Mouse (Mus musculus) hematopoietic stem cell, adult 5-6 weeks (primary cell): ENCODE data around the gene Glipr2. TPM values are rescaled to one million over a fixed set of nuclear protein-coding genes. Genes with fewer than 3 reads are reported as not detected.

ENCODE experiments used
- ATAC-seq, 2 experiments: fragments of 125-278 bp in 1 of 2; replicated peaks in 1 of 2; 2 replicates each; pipeline ENCODE4 v1.8.0; 2016 to 2017; ENCODE audit warnings: inconsistent platforms in 2 of 2, mild to moderate bottlenecking in 2 of 2, moderate number of reproducible peaks in 2 of 2, low read depth in 1 of 2, moderate TSS enrichment in 1 of 2; ENCODE audit not compliant: low FRiP score in 2 of 2, poor library complexity in 2 of 2, severe bottlenecking in 2 of 2, insufficient read depth in 1 of 2, low TSS enrichment in 1 of 2
- total RNA-seq: library from RNA; stranded (forward); fragments of 172-1452, 232-1000 nt; gene quantifications from 2 replicates; pipeline ENCODE4 v1.2.3, GENCODE M21; 2017

The Glipr2 gene
- total RNA-seq, 1 experiment from 2014 or later: 40.2 TPM

DNA sequence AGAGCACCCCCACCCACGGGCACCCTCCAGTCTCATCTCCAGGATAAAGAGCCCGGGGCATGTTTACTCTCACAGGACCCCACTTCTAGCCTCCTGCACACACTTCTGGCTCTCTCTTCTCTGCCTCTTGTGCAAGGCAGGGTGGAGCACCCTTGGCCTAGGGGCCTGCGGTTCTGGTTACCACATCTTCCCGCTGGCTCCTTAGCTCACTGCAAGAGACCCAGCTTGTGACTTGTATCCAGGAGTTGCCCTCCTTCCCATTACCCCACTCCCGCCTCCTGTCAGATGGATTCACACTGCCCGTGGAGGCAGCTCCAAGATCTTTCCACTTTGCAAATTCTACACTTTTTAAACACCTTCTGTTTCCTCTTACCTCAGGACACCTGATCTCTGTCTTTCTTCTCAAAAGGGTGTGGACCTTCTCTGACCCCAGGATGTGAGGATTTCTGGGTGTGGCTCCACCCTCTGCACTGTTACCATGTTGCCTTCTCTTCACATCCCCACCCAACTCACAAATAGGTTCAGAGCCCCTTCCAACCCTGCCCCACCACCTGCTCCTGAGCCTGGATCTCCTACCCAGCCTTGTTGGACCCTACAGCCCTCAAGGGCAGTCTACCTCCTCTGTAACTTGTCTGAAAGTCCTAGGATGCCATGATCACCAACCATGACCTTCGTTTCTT lies 8.8 kb downstream of the Glipr2 start:
- peak; percentile 39 to 56; a peak in 2 of 4 replicates for ATAC-seq

DNA sequence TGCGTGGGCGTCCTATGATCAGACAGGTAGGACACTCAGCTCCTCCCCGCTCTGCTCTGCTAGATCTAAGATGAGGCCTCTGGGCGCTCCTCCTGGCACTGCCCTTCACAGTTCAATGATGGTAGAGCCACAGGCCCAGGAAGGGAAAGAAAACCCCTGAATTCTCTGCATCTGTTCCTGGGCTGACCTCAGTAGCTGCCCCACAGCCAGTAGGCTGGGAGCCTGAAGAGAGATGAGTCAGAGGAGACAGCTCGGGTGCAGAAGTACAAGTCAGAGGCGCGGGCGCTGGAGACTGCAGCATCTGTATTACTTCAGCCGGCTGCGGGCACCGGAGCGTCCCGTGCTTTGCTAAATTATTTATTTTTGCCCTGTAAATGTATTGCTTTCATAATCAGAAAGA lies 11.4 kb downstream of the Glipr2 start:
- ATAC-seq: no peak

DNA sequence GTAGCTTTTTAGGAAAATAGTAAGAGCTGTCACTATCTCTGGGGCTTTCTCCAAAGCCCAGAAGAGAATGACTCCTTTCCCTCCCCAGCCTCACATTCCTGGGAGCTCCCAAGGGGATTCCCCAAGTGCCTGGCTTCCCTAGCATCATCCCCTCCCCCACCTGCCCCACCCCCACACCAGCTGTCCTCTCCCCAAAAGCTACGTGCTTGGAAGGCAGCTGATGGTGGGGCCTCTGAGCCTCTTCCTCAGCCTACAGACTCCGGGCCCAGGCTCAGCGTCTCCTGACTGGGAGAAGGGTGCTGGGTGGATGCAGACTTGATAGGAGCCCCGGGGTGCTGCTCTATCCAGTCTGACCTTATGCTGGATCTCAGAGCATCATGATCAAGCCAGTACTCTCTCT lies 12.2 kb downstream of the Glipr2 start:
- ATAC-seq: no peak

DNA sequence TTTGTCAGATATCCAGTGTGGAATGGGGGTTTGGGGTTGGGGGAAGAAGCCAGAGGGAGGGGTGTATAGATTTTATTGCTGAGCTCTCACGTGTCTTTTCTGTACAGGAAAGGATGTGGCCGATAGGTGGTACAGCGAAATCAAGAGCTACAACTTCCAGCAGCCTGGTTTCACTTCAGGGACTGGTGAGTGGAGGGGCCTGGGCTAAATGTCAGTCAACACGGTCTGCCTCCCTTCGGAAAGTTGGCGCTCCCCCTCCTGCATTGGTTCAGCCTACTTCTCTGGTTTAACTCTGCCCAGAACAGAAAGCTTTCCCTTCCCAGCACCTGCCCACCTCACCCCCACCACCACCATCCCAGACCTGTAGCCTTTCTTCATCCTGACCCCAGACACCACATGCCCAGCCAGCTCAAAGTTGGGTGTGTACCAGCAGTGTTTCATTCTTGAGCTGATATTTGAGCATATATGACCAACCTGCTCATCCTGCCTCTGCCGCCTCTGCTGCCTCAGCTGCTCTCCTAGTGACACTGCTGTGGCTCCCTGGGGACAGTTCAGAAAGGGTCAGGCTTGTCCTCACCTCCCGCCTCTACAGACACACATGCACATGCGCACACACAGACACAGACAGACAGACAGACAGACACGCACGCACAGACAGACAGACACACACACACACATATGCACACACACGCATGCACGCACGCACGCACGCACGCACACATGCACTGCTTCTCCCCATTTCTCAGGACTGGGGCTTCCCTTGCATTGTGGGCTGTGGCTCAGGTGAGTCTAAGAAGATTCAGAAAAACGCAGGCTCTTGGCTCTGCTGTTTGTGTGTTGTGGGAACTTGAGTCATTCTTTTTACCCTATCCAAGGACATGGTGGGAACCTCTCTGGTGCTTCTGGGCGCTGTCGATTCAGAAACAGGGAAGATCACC lies 13.5 kb downstream of the Glipr2 start:
- no peak for ATAC-seq

DNA sequence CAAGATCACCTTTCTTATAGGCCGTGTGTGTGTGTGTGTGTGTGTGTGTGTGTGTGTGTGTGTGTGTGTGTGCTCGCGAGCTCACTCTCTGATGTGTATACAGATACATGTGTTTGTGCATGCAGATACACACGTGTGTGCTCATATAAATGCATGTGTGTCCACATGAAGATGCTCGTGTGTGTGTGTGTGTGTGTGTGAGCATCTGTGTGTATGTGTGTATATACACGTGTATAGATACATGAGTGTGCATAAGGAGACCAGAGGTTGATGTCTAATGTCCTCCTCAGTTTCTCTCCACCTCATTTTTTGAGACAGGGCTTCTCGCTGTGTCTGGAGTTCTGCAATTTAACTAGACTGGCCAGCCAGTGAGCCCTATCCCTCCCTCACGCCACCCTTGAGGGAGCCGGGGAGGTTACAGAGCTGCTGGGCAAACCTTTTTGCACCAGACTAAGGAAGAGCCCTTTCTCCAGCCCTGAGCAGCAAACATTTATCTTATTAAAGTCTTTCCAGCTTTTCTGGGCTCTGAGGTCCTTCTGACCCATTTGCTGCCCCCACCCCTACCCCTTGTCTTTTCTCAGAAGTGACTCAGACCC lies 14.4 kb downstream of the Glipr2 start:
- ATAC-seq: 0 out of 4 replicates have a peak, but pooled peaks of 1 of the 2 experiments have one; percentile 1

DNA sequence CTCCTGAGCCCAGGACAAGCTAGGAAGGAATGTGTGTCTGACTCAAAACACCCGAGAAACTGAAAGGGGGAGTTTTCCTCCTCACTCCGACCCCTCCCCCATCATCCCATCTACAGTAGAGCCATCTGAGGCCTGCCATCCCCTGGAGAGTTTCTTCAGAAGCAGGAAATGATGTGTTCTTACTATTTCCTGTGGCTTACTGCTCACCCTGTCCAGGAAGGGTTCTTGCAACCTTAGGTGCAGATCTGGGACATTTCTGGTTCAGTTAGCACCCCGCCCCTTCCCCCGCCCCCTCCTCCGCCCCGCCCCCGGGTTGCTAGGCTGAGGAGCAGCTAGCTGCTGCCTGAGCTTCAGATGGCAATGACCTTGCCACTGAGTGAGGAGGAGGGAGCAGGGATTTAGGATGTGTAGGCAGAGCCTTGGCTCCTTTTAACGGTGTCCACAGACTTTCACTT lies 15.0 kb downstream of the Glipr2 start:
- ATAC-seq: peak; percentile 80 to 91

DNA sequence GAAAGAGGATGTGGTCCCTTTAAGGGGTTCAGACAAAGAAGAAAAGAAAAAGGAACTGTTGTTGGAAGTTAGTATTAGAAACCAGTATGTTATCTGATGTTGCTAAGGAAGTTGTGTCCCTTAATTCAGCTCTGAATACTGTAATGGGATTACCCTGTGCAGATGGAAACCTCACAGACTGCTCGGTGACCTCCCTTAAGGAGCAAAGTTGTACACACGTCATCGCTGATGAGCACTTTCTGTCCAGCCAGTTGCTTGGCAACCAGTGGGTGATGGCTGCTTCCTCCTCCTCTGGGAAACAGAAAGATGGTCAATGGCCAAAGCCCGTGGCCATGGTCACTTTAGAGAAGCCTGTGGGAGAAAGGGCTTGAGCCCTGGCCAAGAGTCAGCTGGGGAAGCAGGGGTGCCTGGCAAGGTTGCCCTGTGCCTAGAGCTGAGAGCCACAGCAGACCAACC lies 16.4 kb downstream of the Glipr2 start:
- ATAC-seq: peak; percentile 75 to 80

DNA sequence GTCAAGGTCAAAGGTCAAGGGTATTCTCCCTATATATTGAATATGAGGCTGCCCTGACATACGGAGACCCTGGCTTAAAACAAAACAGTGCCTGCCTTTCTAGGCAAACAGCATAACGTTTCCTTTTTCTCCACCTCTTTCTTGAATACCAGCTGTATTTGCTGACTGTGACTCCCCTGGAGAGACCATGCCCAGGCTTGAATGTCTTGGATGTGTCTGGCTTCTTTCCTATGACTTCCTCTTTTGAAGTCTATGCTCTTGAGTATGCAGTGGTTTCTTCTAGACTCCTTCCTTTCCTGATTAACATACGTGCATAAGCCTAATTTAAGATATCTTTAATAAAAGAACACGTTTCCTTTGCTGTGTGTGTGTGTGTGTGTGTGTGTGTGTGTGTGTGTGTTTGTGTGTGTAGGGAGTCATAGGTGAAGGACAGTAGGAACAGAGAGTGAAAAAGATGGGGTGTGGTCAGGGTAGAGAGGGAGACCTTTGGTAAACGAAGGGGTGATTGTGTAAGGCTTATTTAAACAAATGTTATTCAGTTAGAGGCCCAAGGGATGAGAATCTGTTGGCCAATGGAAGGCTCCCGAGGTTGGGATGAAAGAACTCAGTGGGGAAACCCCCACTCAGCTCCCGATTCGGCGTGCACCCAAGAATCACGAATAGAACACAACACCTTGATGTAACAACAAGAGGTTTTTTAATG lies 17.9 kb downstream of the Glipr2 start:
- peak in 1 of 2 experiments; percentile 43; a peak in 1 of 4 replicates for ATAC-seq

DNA sequence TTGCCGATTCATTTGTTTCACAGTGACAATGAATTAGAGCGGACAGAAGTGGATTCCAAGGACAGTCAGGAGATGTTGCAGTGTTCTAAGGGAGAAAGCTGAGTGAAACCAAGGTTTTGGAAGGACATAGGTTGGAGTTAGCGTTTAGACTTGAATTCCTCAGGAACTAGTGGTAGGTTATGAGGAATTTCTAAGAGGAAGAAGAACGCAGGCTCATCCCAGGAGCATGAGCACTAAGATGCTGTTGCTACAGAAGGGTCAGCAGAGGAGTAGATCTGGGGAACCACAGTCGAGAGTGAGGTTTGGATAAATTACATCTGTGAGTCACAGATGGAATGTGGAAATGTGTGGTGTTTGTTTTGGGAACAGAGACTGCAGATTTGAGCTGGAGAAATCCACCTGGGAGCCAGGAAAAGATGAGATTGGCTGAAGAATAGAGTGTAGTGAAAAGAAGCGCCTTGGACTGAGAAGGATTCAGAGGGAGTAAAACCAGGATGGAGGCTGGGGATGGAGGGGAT lies 19.1 kb downstream of the Glipr2 start:
- ATAC-seq: no peak

DNA sequence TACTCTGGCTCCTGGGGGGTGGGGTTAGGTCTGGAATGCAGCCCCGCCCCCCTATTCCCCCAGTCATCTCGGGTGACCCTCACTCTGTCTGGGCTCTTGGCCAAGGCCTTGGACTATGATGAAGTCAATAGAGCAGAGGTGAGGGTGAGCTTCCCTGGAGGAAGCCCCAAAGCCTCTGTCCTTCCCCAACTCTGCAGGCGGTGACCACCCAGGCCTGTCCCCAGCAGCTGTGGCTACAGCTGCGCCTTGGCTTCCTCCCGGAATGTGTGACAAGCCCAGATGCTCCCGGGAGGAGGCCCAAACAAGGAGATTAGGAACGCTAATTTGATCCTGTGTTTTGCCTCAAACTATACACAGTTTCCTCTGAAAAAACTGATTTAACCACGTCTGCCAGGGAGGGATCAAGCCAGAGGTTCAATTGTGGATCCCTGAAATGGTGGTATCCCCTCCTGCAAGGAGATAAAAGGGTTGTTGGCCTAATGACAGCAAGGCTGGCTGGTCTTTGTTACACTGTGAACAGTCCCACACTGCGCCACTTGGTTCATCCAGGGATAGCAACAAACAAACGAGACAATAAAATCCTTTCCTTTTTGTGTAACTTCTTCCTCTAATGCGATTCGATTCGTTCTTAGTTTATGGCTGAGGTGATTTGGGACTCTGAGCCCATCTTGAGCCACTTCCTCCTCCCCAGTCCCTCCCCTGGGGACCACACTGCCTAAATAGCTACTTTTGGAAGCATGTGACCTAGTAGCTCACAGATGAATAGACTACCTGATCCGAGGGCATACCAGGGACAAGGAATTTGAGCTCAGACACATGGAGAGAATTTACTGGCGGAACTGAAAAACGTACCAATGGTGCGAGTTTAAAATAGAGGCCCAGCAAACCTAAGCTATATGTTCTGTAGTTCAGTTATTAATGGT lies 21.6 kb downstream of the Glipr2 start:
- no peak for ATAC-seq

DNA sequence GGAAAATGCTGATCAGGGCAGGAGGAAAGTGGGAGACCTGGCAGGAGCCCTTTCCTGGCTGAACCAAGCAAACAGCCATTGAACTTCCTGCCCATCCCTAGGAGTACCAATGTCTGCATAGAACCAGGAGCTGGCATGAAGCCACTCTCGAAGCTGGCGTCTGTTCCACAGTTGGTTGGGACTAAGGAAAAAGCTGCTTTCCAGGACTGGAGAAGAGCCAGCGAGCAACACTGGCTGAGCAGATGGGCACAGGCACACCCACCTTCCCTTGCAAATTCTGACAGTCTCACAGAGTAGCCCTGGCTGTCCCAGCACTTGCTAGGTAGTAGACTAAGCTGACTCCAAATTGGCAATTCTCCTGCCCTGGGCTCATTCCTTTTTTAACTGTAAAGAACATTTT lies 22.5 kb downstream of the Glipr2 start:
- ATAC-seq: no peak

DNA sequence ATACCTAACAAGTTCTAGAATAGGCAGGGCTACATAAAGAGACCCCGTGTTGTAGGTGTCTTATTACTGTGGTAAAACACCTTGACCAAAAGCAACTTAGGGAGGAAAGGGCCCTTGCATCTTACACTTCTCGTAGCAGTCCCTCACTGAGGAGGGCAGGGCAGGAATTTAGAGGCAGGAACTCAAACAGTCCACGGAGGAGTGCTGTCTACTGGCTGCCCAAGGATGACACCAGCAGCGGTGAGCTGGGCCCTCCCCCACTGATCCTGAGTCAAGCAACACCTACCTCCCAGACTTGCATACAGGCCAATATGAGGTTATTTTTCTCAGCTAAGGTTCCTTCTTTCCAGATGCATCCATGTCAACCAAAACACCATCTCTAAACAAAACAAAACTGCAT lies 23.0 kb downstream of the Glipr2 start:
- ATAC-seq: no peak

DNA sequence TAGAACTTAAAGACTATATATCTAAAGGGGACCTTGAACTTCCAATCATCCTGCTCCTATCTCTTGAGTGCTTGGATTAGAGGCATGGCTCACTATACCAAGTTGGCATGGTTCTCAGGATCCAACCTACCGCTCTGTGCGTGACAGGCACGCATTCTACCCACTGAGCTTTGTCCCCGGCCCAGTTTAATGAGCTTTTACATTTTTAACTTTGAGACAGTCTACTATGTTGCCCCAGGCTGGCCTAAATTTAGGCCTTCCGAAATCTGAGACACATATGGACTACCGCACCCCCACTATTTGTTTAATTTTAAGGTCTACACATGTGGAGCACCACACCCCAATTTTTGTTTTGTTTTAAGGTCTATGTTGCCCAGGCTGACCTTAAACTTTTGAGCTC lies 23.6 kb downstream of the Glipr2 start:
- ATAC-seq: no peak

DNA sequence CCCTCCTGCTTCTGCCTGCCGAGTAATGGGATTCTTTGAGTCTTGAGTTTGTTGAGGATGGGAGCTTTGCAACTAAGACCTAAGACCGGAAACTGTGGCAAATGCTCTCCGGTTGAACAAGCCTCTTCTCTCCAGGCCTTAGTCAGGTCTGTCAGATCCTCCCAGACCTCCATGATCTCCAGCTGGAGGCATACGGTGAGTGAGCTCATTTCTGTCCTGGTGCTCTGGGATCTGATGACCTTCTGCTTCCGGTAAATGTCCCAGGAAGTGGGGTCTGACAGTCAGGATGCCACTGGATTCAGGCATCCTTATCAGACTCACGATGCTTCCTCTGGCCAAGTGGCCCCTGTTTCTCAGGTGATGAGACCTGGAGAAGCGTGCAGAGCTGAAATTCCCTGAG lies 24.1 kb downstream of the Glipr2 start:
- ATAC-seq: no peak

DNA sequence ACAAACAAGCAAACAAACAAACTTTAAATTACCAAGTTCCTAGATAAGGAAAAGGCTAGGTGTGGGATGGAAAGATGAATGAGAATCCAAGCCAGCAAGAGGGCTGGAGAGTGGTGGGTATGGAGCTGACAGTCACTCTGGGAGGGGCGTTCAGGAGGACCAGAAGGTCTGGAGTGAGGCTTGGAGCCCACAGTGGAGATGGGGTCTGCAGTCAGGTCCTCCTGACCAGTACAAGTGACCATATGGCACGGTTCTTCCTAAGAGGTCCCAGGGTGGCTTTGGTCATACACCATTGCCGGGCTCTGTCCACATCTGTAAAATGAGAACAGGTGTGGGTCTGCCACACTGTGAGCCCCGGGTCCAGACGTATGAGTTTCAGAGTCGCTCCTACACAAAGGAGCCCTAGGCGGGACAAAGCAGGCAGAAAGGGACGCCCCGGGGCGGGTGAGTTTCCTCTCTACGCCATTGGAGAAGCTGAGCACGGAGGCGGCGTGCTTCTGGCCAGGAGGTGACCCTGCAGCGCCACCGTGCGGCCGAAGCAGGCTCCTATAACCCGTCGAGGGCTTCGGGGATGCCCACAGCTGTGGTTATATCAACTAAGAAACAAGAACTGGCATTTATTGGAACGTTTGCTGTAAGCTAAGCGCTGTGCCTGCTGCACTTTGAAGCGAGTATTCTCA lies 25.0 kb downstream of the Glipr2 start:
- ATAC-seq: peak; percentile 93 to 97

DNA sequence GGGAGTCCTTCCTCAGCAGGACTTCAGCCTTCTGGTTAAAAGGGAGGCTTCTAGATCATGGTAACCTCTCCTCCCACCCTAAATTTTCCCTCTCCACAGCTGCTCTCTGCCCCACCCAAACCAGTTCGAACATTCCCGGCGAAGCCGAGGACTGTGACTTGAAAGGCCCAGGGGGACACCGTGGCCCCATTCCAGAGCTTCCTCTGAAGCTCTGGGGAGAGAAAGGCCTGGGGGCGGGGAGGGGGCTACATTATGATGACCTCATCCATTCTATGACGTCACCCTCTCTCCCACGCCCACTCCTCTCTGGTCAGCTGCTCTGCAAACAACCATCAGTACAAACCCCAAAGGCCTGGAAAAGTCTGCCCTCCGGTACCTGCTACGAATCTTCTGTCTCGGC lies 26.0 kb downstream of the Glipr2 start, which contains the start of gene Ccin:
Ccin (plus strand) TSS at position 303 of the 400 bp plus-strand sequence.
- no peak for ATAC-seq
